Comparison of ENCODE assay signal across 9 mouse cellular contexts in the genomic region with DNA sequence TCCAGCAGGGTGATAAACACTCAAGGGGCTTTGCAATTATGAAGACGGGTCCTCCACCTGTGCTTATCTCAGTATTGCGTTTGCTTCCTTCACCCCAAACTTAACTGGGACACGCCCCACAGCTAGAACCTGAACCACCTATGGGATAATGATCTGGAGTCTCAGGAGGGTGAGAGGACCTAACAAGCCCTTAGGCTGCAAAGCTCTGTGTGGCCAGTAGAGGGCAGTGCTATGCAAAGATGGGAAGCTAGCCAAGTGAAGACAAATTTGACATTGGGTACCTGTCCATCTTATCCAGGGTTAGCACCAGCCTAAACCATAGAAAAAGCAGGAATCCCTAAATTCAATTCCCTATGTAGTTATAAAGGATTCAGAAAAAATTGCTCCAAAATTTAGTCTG. TPM values are rescaled to one million over a fixed set of nuclear protein-coding genes. Genes with fewer than 3 reads are reported as not detected.
DNase-seq lines count a peak whose midpoint lies in the region; ATAC-seq lines count a peak whose summit lies in the region.
"Had no signal": no experiment of that assay in that cellular context is flagged by ENCODE, and none has a peak within 500 bp of the region (broad histone marks: within the 10 kb centered on the region; RNA-seq: fewer than 3 reads in every experiment).

No protein-coding gene starts in this region.

- no peak for ATAC-seq in neural tube, embryonic 11.5 days (ENCODE audit: insufficient read depth, low FRiP score, low TSS enrichment)

- 46% methylated on average over 3 of the region's 3 CpGs for WGBS in neural tube, embryonic 11.5 days

- no peak overlapping the region for H3K9ac ChIP-seq in neural tube, embryonic 11.5 days (ENCODE audit: low read length)

- H3K27me3 ChIP-seq in neural tube, embryonic 11.5 days (ENCODE audit: control insufficient read depth, insufficient read depth, low read length): no peaks in the 10 kb centered on the region
- H3K27me3 ChIP-seq: megakaryocyte, embryonic 14.5 days had no signal

- peak; percentile 6 for DNase-seq in gastrocnemius, adult 18-20 months (ENCODE audit: low spot score)
- DNase-seq in gastrocnemius, postnatal 14 days: no peak
- peak; percentile 41 for DNase-seq in neural tube, embryonic 11.5 days (ENCODE audit: low spot score)
- DNase-seq in neural tube, embryonic 10.5 days (ENCODE audit: extremely low spot score, low spot score): no peak
- peak; percentile 20 for DNase-seq in cerebellum, adult 9-10 months
- DNase-seq in lung, postnatal 14 days: peak; percentile 16
- peak; percentile 64 for DNase-seq in thymus, postnatal 14 days
- DNase-seq in ovary, adult 18-20 months (ENCODE audit: low spot score): no peak

- no peak overlapping the region for H3K4me2 ChIP-seq in neural tube, embryonic 11.5 days (ENCODE audit: low read depth)

- H3K4me1 ChIP-seq in neural tube, embryonic 11.5 days (ENCODE audit: control insufficient read depth, insufficient read depth, low read length): no peaks in the 10 kb centered on the region
- H3K4me1 ChIP-seq: megakaryocyte, embryonic 14.5 days had no signal

- intact Hi-C loops in gastrocnemius, postnatal 14 days (cut with DNase I; ENCODE audit: low total_unique reads): no loop called here

- H3K36me3 ChIP-seq in neural tube, embryonic 11.5 days (ENCODE audit: control insufficient read depth, insufficient read depth, low read length): no peaks in the 10 kb centered on the region

- no peak overlapping the region for H3K27ac ChIP-seq in neural tube, embryonic 11.5 days (ENCODE audit: low read depth, low read length)

- no peak overlapping the region for H3K4me3 ChIP-seq in neural tube, embryonic 11.5 days (ENCODE audit: low read depth, low read length)
- H3K4me3 ChIP-seq: megakaryocyte, embryonic 14.5 days had no signal

- no peaks in the 10 kb centered on the region for H3K9me3 ChIP-seq in neural tube, embryonic 11.5 days (ENCODE audit: control insufficient read depth, low read length)
- H3K9me3 ChIP-seq: megakaryocyte, embryonic 14.5 days had no signal

RNA-seq across cellular contexts. Expression of a gene that starts 15.0 kb away (rescaled TPM):
- under 1 TPM in 1 of 2 experiments, not detected in 1; 0.30 TPM for total RNA-seq in gastrocnemius, adult 18-20 months (2021)
- total RNA-seq in gastrocnemius, postnatal 14 days (2021): under 1 TPM; 0.23 to 0.24 TPM
- polyA plus RNA-seq in neural tube, embryonic 11.5 days (2014; fragmentation: Nextera tagmentation; extraction: Ambion mirVana): 4.6 and 5.9 TPM in 2 replicates

Comparison
In these comparisons a context has a peak if more than half of its experiments do, and no peak if none do; other contexts are left out.
1. DNase-seq: peak in gastrocnemius, adult 18-20 months (single experiment), neural tube, embryonic 11.5 days (single experiment), cerebellum, adult 9-10 months (single experiment), lung, postnatal 14 days (single experiment) and thymus, postnatal 14 days (single experiment); none in gastrocnemius, postnatal 14 days (single experiment), neural tube, embryonic 10.5 days (single experiment) and ovary, adult 18-20 months (single experiment).